Mouse (Mus musculus): Measurements from ENCODE around the gene Prr13.
A peak's percentile ranks its signal among the peaks of the same experiment; 100 is the strongest.

Gene Prr13

GRCm38 (mm10) chr15:102450928-102451327 lies 7.9 kb upstream of the Prr13 start:
- H3K27me3 ChIP-seq (ENCODE audit: control insufficient read depth, insufficient read depth, low read length, poor library complexity, severe bottlenecking) = no peaks in the 10 kb centered on the region
- no peak for DNase-seq (ENCODE audit: low read depth, low spot score)
- H3K36me3 ChIP-seq (ENCODE audit: control insufficient read depth, insufficient read depth, low read length, poor library complexity, severe bottlenecking) = no peaks in the 10 kb centered on the region

- no peaks in the 10 kb centered on the region for H3K27me3 ChIP-seq (ENCODE audit: control insufficient read depth, insufficient read depth, low read length, poor library complexity, severe bottlenecking)
- no peaks in the 10 kb centered on the region for H3K36me3 ChIP-seq (ENCODE audit: control insufficient read depth, insufficient read depth, low read length, poor library complexity, severe bottlenecking)
- no peak for DNase-seq (ENCODE audit: low read depth, low spot score)
Observed at GRCm38 (mm10) chr15:102451666-102452430, 7.0 kb upstream of the Prr13 start.

- H3K27me3 ChIP-seq (ENCODE audit: control insufficient read depth, insufficient read depth, low read length, poor library complexity, severe bottlenecking) = no peaks in the 10 kb centered on the region
- DNase-seq (ENCODE audit: low read depth, low spot score) = peak; percentile 51
- H3K36me3 ChIP-seq (ENCODE audit: control insufficient read depth, insufficient read depth, low read length, poor library complexity, severe bottlenecking) = no peaks in the 10 kb centered on the region
Observed at GRCm38 (mm10) chr15:102455993-102456392, 2.8 kb upstream of the Prr13 start.

GRCm38 (mm10) chr15:102458050-102458736 lies 635 bp upstream of the Prr13 start:
- DNase-seq (ENCODE audit: low read depth, low spot score) = peak; percentile 32
- no peaks in the 10 kb centered on the region for H3K27me3 ChIP-seq (ENCODE audit: control insufficient read depth, insufficient read depth, low read length, poor library complexity, severe bottlenecking)
- no peaks in the 10 kb centered on the region; the same call in 1 of the 2 replicates for H3K36me3 ChIP-seq (ENCODE audit: control insufficient read depth, insufficient read depth, low read length, poor library complexity, severe bottlenecking)

GRCm38 (mm10) chr15:102459381-102459780 lies 553 bp downstream of the Prr13 start:
- Histone ChIP-seq H3K27me3 (ENCODE audit: control insufficient read depth, insufficient read depth, low read length, poor library complexity, severe bottlenecking) (no peaks in the 10 kb centered on the region), H3K36me3 (ENCODE audit: control insufficient read depth, insufficient read depth, low read length, poor library complexity, severe bottlenecking) (no peaks in the 10 kb centered on the region; the same call in 1 of the 2 replicates)
- DNase-seq (ENCODE audit: low read depth, low spot score) = no peak

- DNase-seq (ENCODE audit: low read depth, low spot score) = no peak
- H3K27me3 ChIP-seq (ENCODE audit: control insufficient read depth, insufficient read depth, low read length, poor library complexity, severe bottlenecking) = no peaks in the 10 kb centered on the region
- no peaks in the 10 kb centered on the region; the same call in 1 of the 2 replicates for H3K36me3 ChIP-seq (ENCODE audit: control insufficient read depth, insufficient read depth, low read length, poor library complexity, severe bottlenecking)
Observed at GRCm38 (mm10) chr15:102459847-102460246, 1.0 kb downstream of the Prr13 start.

- no peaks in the 10 kb centered on the region for H3K27me3 ChIP-seq (ENCODE audit: control insufficient read depth, insufficient read depth, low read length, poor library complexity, severe bottlenecking)
- DNase-seq (ENCODE audit: low read depth, low spot score) = no peak
- no peaks in the 10 kb centered on the region; the same call in 1 of the 2 replicates for H3K36me3 ChIP-seq (ENCODE audit: control insufficient read depth, insufficient read depth, low read length, poor library complexity, severe bottlenecking)
Observed at GRCm38 (mm10) chr15:102460409-102460808, 1.6 kb downstream of the Prr13 start.

GRCm38 (mm10) chr15:102460971-102461370 lies 2.1 kb downstream of the Prr13 start:
- Histone ChIP-seq H3K27me3 (ENCODE audit: control insufficient read depth, insufficient read depth, low read length, poor library complexity, severe bottlenecking) (no peaks in the 10 kb centered on the region), H3K36me3 (ENCODE audit: control insufficient read depth, insufficient read depth, low read length, poor library complexity, severe bottlenecking) (no peaks in the 10 kb centered on the region; the same call in 1 of the 2 replicates)
- no peak for DNase-seq (ENCODE audit: low read depth, low spot score)

- Histone ChIP-seq H3K27me3 (ENCODE audit: control insufficient read depth, insufficient read depth, low read length, poor library complexity, severe bottlenecking) (no peaks in the 10 kb centered on the region), H3K36me3 (ENCODE audit: control insufficient read depth, insufficient read depth, low read length, poor library complexity, severe bottlenecking) (no peaks in the 10 kb centered on the region; the same call in 1 of the 2 replicates)
- DNase-seq (ENCODE audit: low read depth, low spot score) = no peak
Observed at GRCm38 (mm10) chr15:102461430-102462075, 2.7 kb downstream of the Prr13 start.

GRCm38 (mm10) chr15:102463666-102464065 lies 4.8 kb downstream of the Prr13 start:
- Histone ChIP-seq H3K27me3 (ENCODE audit: control insufficient read depth, insufficient read depth, low read length, poor library complexity, severe bottlenecking) (no peaks in the 10 kb centered on the region), H3K36me3 (ENCODE audit: control insufficient read depth, insufficient read depth, low read length, poor library complexity, severe bottlenecking) (no peaks in the 10 kb centered on the region; the same call in 1 of the 2 replicates)
- peak; percentile 75 for DNase-seq (ENCODE audit: low read depth, low spot score)

- H3K27me3 ChIP-seq (ENCODE audit: control insufficient read depth, insufficient read depth, low read length, poor library complexity, severe bottlenecking) = no peaks in the 10 kb centered on the region
- no peaks in the 10 kb centered on the region for H3K36me3 ChIP-seq (ENCODE audit: control insufficient read depth, insufficient read depth, low read length, poor library complexity, severe bottlenecking)
- no peak for DNase-seq (ENCODE audit: low read depth, low spot score)
Observed at GRCm38 (mm10) chr15:102468675-102469370, 10.0 kb downstream of the Prr13 start.

- Histone ChIP-seq H3K27me3 (ENCODE audit: control insufficient read depth, insufficient read depth, low read length, poor library complexity, severe bottlenecking) (no peaks in the 10 kb centered on the region), H3K36me3 (ENCODE audit: control insufficient read depth, insufficient read depth, low read length, poor library complexity, severe bottlenecking) (peaks cover 6% of the 10 kb centered on the region)
- peak; percentile 98 for DNase-seq (ENCODE audit: low read depth, low spot score)
Observed at GRCm38 (mm10) chr15:102470183-102470604, 11.4 kb downstream of the Prr13 start, which contains the start of gene Pcbp2. Pcbp2 (plus strand) TSS chr15:102470539.

GRCm38 (mm10) chr15:102470605-102471294 lies 11.9 kb downstream of the Prr13 start:
- Histone ChIP-seq H3K27me3 (ENCODE audit: control insufficient read depth, insufficient read depth, low read length, poor library complexity, severe bottlenecking) (no peaks in the 10 kb centered on the region), H3K36me3 (ENCODE audit: control insufficient read depth, insufficient read depth, low read length, poor library complexity, severe bottlenecking) (peaks cover 8% of the 10 kb centered on the region)
- peak; percentile 83 for DNase-seq (ENCODE audit: low read depth, low spot score)

- Histone ChIP-seq H3K27me3 (ENCODE audit: control insufficient read depth, insufficient read depth, low read length, poor library complexity, severe bottlenecking) (no peaks in the 10 kb centered on the region), H3K36me3 (ENCODE audit: control insufficient read depth, insufficient read depth, low read length, poor library complexity, severe bottlenecking) (peaks cover 10% of the 10 kb centered on the region)
- DNase-seq (ENCODE audit: low read depth, low spot score) = no peak
Observed at GRCm38 (mm10) chr15:102471295-102471645, 12.4 kb downstream of the Prr13 start.
